Mouse (Mus musculus): ENCODE results near the gene Lig1. TPM values are rescaled to one million over a fixed set of nuclear protein-coding genes. Genes with fewer than 3 reads are reported as not detected.

The Lig1 gene
- total and polyA plus RNA-seq, 2 experiments from 2014 or later, result 11.9 to 41.7 TPM

- H3K36me3 ChIP-seq (ENCODE audit: insufficient read depth, low read length), result peaks cover 66% of the 10 kb centered on the region
- no peaks in the 10 kb centered on the region for H3K4me1 ChIP-seq (ENCODE audit: insufficient read depth, low read length)
- no peak overlapping the region for H3K27ac ChIP-seq
- no peak overlapping the region for H3K9ac ChIP-seq (replicated peaks; ENCODE audit: low read length)
- H3K9me3 ChIP-seq (ENCODE audit: low read length), result no peaks in the 10 kb centered on the region
- H3K4me2 ChIP-seq (ENCODE audit: low read depth, low read length), result no peak overlapping the region
- ATAC-seq, result no peak
- no peaks in the 10 kb centered on the region for H3K27me3 ChIP-seq (ENCODE audit: insufficient read depth, low read length)
- no peak overlapping the region for H3K4me3 ChIP-seq (ENCODE audit: low read length)
- no peak for TF ChIP-seq CTCF (IDR thresholded peaks at IDR 0.05; ENCODE audit: low read depth)
- DNase-seq (ENCODE audit: low spot score), result peak; percentile 4
- 80% methylated on average over 11 of the region's 11 CpGs for WGBS
Measured at GRCm38 (mm10) chr7:13293878-13294855, 17.1 kb downstream of the Lig1 start.

- Histone ChIP-seq H3K4me1 (ENCODE audit: insufficient read depth, low read length) (no peaks in the 10 kb centered on the region), H3K4me3 (ENCODE audit: low read length) (no peak overlapping the region), H3K27ac (no peak overlapping the region), H3K9me3 (ENCODE audit: low read length) (no peaks in the 10 kb centered on the region), H3K27me3 (ENCODE audit: insufficient read depth, low read length) (no peaks in the 10 kb centered on the region), H3K4me2 (ENCODE audit: low read depth, low read length) (no peak overlapping the region), H3K9ac (replicated peaks; ENCODE audit: low read length) (no peak overlapping the region), H3K36me3 (ENCODE audit: insufficient read depth, low read length) (peaks cover 69% of the 10 kb centered on the region)
- TF ChIP-seq CTCF (IDR thresholded peaks at IDR 0.05; ENCODE audit: low read depth), result no peak
- ATAC-seq (no peak), DNase-seq (ENCODE audit: low spot score) (no peak)
- 96% methylated on average over 7 of the region's 7 CpGs for WGBS
Measured at GRCm38 (mm10) chr7:13295256-13295655, 18.2 kb downstream of the Lig1 start.

GRCm38 (mm10) chr7:13297636-13298035, 20.6 kb downstream of the Lig1 start:
- no peak for DNase-seq (ENCODE audit: low spot score)
- ATAC-seq, result no peak
- Histone ChIP-seq H3K36me3 (ENCODE audit: insufficient read depth, low read length) (peaks cover 75% of the 10 kb centered on the region), H3K4me3 (ENCODE audit: low read length) (no peak overlapping the region), H3K27ac (no peak overlapping the region), H3K9me3 (ENCODE audit: low read length) (no peaks in the 10 kb centered on the region), H3K9ac (replicated peaks; ENCODE audit: low read length) (no peak overlapping the region), H3K4me2 (ENCODE audit: low read depth, low read length) (no peak overlapping the region), H3K27me3 (ENCODE audit: insufficient read depth, low read length) (no peaks in the 10 kb centered on the region), H3K4me1 (ENCODE audit: insufficient read depth, low read length) (no peaks in the 10 kb centered on the region)
- TF ChIP-seq CTCF (IDR thresholded peaks at IDR 0.05; ENCODE audit: low read depth), result no peak
- 100% methylated on average over 1 of the region's 1 CpGs for WGBS

- WGBS, result 93% methylated on average over 5 of the region's 5 CpGs
- no peak overlapping the region for H3K27ac ChIP-seq
- no peak overlapping the region for H3K4me2 ChIP-seq (ENCODE audit: low read depth, low read length)
- no peaks in the 10 kb centered on the region for H3K4me1 ChIP-seq (ENCODE audit: insufficient read depth, low read length)
- H3K27me3 ChIP-seq (ENCODE audit: insufficient read depth, low read length), result no peaks in the 10 kb centered on the region
- no peak overlapping the region for H3K4me3 ChIP-seq (ENCODE audit: low read length)
- peaks cover 74% of the 10 kb centered on the region for H3K36me3 ChIP-seq (ENCODE audit: insufficient read depth, low read length)
- TF ChIP-seq CTCF (IDR thresholded peaks at IDR 0.05; ENCODE audit: low read depth), result no peak
- DNase-seq (ENCODE audit: low spot score) (no peak), ATAC-seq (no peak)
- H3K9me3 ChIP-seq (ENCODE audit: low read length), result no peaks in the 10 kb centered on the region
- no peak overlapping the region for H3K9ac ChIP-seq (replicated peaks; ENCODE audit: low read length)
Measured at GRCm38 (mm10) chr7:13298821-13299220, 21.7 kb downstream of the Lig1 start.

- peaks cover 68% of the 10 kb centered on the region for H3K36me3 ChIP-seq (ENCODE audit: insufficient read depth, low read length)
- H3K27ac ChIP-seq, result no peak overlapping the region
- no peak overlapping the region for H3K4me3 ChIP-seq (ENCODE audit: low read length)
- no peaks in the 10 kb centered on the region for H3K27me3 ChIP-seq (ENCODE audit: insufficient read depth, low read length)
- TF ChIP-seq CTCF (IDR thresholded peaks at IDR 0.05; ENCODE audit: low read depth), result no peak
- WGBS, result 81% methylated on average over 1 of the region's 1 CpGs
- no peak overlapping the region for H3K4me2 ChIP-seq (ENCODE audit: low read depth, low read length)
- no peaks in the 10 kb centered on the region for H3K4me1 ChIP-seq (ENCODE audit: insufficient read depth, low read length)
- DNase-seq (ENCODE audit: low spot score), result no peak
- H3K9ac ChIP-seq (replicated peaks; ENCODE audit: low read length), result no peak overlapping the region
- no peaks in the 10 kb centered on the region for H3K9me3 ChIP-seq (ENCODE audit: low read length)
- no peak for ATAC-seq
Measured at GRCm38 (mm10) chr7:13301643-13302042, 24.6 kb downstream of the Lig1 start.

- ATAC-seq (no peak), DNase-seq (ENCODE audit: low spot score) (no peak)
- no peaks in the 10 kb centered on the region for H3K9me3 ChIP-seq (ENCODE audit: low read length)
- no peak overlapping the region for H3K4me3 ChIP-seq (ENCODE audit: low read length)
- no peaks in the 10 kb centered on the region for H3K27me3 ChIP-seq (ENCODE audit: insufficient read depth, low read length)
- peaks cover 67% of the 10 kb centered on the region for H3K36me3 ChIP-seq (ENCODE audit: insufficient read depth, low read length)
- 92% methylated on average over 2 of the region's 2 CpGs for WGBS
- no peak overlapping the region for H3K4me2 ChIP-seq (ENCODE audit: low read depth, low read length)
- TF ChIP-seq CTCF (IDR thresholded peaks at IDR 0.05; ENCODE audit: low read depth), result no peak
- H3K27ac ChIP-seq, result no peak overlapping the region
- H3K9ac ChIP-seq (replicated peaks; ENCODE audit: low read length), result no peak overlapping the region
- H3K4me1 ChIP-seq (ENCODE audit: insufficient read depth, low read length), result no peaks in the 10 kb centered on the region
Measured at GRCm38 (mm10) chr7:13302780-13303179, 25.7 kb downstream of the Lig1 start.

GRCm38 (mm10) chr7:13303372-13303771, 26.3 kb downstream of the Lig1 start:
- ATAC-seq, result no peak
- no peak for DNase-seq (ENCODE audit: low spot score)
- no peak overlapping the region for H3K9ac ChIP-seq (replicated peaks; ENCODE audit: low read length)
- H3K27me3 ChIP-seq (ENCODE audit: insufficient read depth, low read length), result no peaks in the 10 kb centered on the region
- no peak for TF ChIP-seq CTCF (IDR thresholded peaks at IDR 0.05; ENCODE audit: low read depth)
- no peak overlapping the region for H3K4me3 ChIP-seq (ENCODE audit: low read length)
- H3K9me3 ChIP-seq (ENCODE audit: low read length), result no peaks in the 10 kb centered on the region
- H3K36me3 ChIP-seq (ENCODE audit: insufficient read depth, low read length), result peaks cover 63% of the 10 kb centered on the region
- H3K4me1 ChIP-seq (ENCODE audit: insufficient read depth, low read length), result no peaks in the 10 kb centered on the region
- no peak overlapping the region for H3K27ac ChIP-seq
- no peak overlapping the region for H3K4me2 ChIP-seq (ENCODE audit: low read depth, low read length)
